Mouse (Mus musculus): ENCODE results near the gene Psmd11. TPM values are rescaled to one million over a fixed set of nuclear protein-coding genes. Genes with fewer than 3 reads are reported as not detected.

Psmd11 gene
- polyA plus RNA-seq, 1 experiment from 2014 or later = 269 TPM

DNA sequence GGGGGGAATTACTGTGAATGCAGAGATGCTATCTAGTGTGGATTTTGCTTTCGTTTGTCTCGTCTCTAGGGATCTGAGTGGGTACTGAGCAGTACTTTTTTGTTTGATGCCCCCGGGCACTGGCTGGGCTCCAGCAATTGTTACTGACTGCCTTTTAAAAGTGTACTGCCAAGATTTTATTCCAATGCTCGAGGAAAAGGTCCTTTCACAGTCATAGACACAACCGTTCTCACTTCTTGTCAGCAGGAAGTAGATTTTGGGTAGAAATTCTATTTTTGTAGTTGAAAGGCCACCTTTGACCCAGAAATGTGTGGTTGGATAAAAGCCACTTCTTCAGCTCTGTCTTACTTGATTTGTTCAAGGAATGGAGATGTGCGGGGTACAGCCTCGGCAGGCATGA lies 85.4 kb downstream of the Psmd11 start:
- Histone ChIP-seq H3K4me1 (replicated peaks) (peaks cover 52% of the 10 kb centered on the region), H3K27me3 (no peaks in the 10 kb centered on the region), H3K4me3 (no peak overlapping the region), H3K9ac (no peak overlapping the region), H3K9me3 (no peaks in the 10 kb centered on the region), H3K4me2 (no peak overlapping the region), H3K27ac (replicated peaks) (no peak overlapping the region), H3K36me3 (no peaks in the 10 kb centered on the region)
- no peak for ATAC-seq (ENCODE audit: low FRiP score, low read depth)
- WGBS = 39% methylated on average over 7 of the region's 7 CpGs

- H3K4me1 ChIP-seq (replicated peaks) = peaks cover 55% of the 10 kb centered on the region
- H3K4me2 ChIP-seq = no peak overlapping the region
- H3K9ac ChIP-seq = no peak overlapping the region
Measured at GRCm38 (mm10) chr11:80515346-80515745, 86.9 kb downstream of the Psmd11 start.

DNA sequence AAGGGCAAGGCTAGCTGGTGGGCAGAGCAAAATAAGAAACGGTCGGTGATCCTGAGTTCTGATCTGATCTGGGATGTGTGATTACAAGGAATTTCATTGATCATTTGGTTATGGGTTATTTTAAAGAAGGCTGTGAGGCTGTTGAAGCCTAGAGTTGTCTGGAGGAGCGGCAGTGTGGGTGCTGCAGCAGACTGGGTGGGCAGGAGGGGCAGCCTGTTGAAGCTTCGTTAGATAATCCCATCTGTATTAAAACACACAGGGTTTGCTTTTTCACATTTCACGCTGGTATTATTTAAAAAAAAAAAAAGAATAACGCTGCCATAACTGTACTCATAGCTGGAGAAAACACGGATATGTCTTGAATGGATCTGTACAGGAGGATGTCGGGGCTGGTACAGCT lies 87.5 kb downstream of the Psmd11 start:
- no peaks in the 10 kb centered on the region for H3K9me3 ChIP-seq
- H3K27me3 ChIP-seq = no peaks in the 10 kb centered on the region
- 77% methylated on average over 8 of the region's 8 CpGs for WGBS
- H3K4me3 ChIP-seq = no peak overlapping the region
- no peak overlapping the region for H3K9ac ChIP-seq
- no peak for ATAC-seq (ENCODE audit: low FRiP score, low read depth)
- H3K36me3 ChIP-seq = no peaks in the 10 kb centered on the region
- H3K4me2 ChIP-seq = no peak overlapping the region
- H3K4me1 ChIP-seq (replicated peaks) = peaks cover 55% of the 10 kb centered on the region
- H3K27ac ChIP-seq (replicated peaks) = no peak overlapping the region; the same call in 1 of the 2 replicates

More at GRCm38 (mm10) chr11:80515346-80515745, 86.9 kb downstream of the Psmd11 start:
- no peak overlapping the region for H3K27ac ChIP-seq (replicated peaks)
- 39% methylated on average over 1 of the region's 1 CpGs for WGBS
- no peak overlapping the region for H3K4me3 ChIP-seq
- H3K27me3 ChIP-seq = no peaks in the 10 kb centered on the region
- no peaks in the 10 kb centered on the region for H3K36me3 ChIP-seq
- no peaks in the 10 kb centered on the region for H3K9me3 ChIP-seq
- ATAC-seq (ENCODE audit: low FRiP score, low read depth) = no peak

DNA sequence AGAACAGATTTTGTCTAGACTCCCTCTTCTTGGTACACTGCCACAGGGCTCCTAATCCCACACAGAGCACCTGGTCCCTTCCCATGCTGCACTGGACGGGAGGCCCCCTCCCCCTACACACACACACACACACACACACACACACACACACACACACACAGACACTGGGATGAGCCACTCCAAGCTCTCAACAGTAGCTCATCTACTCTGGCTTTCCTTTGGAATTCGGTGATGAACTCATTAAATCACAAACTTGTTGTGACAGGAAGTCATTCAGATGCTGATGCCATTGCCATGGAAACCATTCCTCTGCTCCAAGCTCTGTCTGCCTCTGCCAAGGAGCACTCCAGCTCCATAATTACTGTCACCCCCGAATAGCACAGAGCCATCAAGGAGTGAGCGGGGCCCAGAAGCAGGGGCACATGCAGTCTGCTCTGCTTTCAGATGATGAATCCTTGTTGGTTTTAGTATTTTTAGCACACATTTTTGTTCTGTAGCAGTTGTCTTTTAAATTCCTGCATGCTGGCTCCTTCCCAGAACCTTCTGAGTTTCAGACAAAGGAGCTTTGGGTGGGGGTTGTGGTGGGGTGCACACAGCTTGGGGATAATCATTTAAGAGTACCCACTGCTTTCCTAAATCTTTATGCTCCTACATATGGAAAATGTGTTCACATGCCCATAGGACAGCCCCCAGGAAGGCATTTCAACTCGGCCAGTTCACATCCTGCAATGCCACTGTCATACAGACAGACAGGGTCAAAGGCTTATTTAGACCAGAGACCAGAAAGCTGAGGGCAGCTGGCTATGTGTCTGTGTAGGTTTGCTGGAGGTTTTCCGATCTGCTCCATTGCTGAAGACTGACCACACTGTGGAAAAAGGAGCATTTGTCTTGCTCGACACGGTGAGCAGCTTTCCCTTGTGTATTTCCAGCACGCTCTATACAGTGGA lies 90.3 kb downstream of the Psmd11 start:
- Histone ChIP-seq H3K4me3 (no peak overlapping the region), H3K36me3 (no peaks in the 10 kb centered on the region), H3K27me3 (no peaks in the 10 kb centered on the region), H3K27ac (replicated peaks) (peak overlapping the region; percentile 81), H3K4me1 (replicated peaks) (peaks cover 50% of the 10 kb centered on the region), H3K9me3 (no peaks in the 10 kb centered on the region), H3K4me2 (no peak overlapping the region), H3K9ac (no peak overlapping the region)
- 9% methylated on average over 9 of the region's 9 CpGs for WGBS
- peak; percentile 97 for ATAC-seq (ENCODE audit: low FRiP score, low read depth)

GRCm38 (mm10) chr11:80521148-80521547 lies 92.7 kb downstream of the Psmd11 start:
- 72% methylated on average over 2 of the region's 2 CpGs for WGBS

More at GRCm38 (mm10) chr11:80521148-80521547, 92.7 kb downstream of the Psmd11 start:
- H3K27me3 ChIP-seq = no peaks in the 10 kb centered on the region
- no peak overlapping the region for H3K4me2 ChIP-seq
- ATAC-seq (ENCODE audit: low FRiP score, low read depth) = no peak
- no peak overlapping the region for H3K4me3 ChIP-seq
- H3K9me3 ChIP-seq = no peaks in the 10 kb centered on the region
- H3K4me1 ChIP-seq (replicated peaks) = peaks cover 30% of the 10 kb centered on the region
- no peaks in the 10 kb centered on the region for H3K36me3 ChIP-seq
- no peak overlapping the region for H3K9ac ChIP-seq
- H3K27ac ChIP-seq (replicated peaks) = no peak overlapping the region

Other genes starting within 250 kb of the Psmd11 start
- 3.3 and 3.9 TPM in 2 replicates for gene Rnf135, start 244.8 kb upstream of the Psmd11 start, polyA plus RNA-seq (2015; fragmentation: Nextera tagmentation; extraction: Ambion mirVana)
- gene Rhot1, start 219.6 kb upstream of the Psmd11 start, polyA plus RNA-seq (2015; fragmentation: Nextera tagmentation; extraction: Ambion mirVana) = 67.4 and 72.7 TPM in 2 replicates
- 6.9 and 8.1 TPM in 2 replicates for gene Rhbdl3, start 127.7 kb upstream of the Psmd11 start, polyA plus RNA-seq (2015; fragmentation: Nextera tagmentation; extraction: Ambion mirVana)
- 34.2 and 39.0 TPM in 2 replicates for gene 5730455P16Rik, start 50.6 kb upstream of the Psmd11 start, polyA plus RNA-seq (2015; fragmentation: Nextera tagmentation; extraction: Ambion mirVana)
- 164 and 175 TPM in 2 replicates for gene Zfp207, start 45.3 kb upstream of the Psmd11 start, polyA plus RNA-seq (2015; fragmentation: Nextera tagmentation; extraction: Ambion mirVana)
- gene Cdk5r1, start 48.4 kb downstream of the Psmd11 start, polyA plus RNA-seq (2015; fragmentation: Nextera tagmentation; extraction: Ambion mirVana) = 81.6 and 90.9 TPM in 2 replicates